Mouse (Mus musculus): ENCODE results near the gene Xrcc6.
"Not testable (repeated sequence)": the region's sequence is repeated elsewhere in the genome, so short reads cannot be mapped to it uniquely, and the experiment has no call there.

The Xrcc6 gene

DNA sequence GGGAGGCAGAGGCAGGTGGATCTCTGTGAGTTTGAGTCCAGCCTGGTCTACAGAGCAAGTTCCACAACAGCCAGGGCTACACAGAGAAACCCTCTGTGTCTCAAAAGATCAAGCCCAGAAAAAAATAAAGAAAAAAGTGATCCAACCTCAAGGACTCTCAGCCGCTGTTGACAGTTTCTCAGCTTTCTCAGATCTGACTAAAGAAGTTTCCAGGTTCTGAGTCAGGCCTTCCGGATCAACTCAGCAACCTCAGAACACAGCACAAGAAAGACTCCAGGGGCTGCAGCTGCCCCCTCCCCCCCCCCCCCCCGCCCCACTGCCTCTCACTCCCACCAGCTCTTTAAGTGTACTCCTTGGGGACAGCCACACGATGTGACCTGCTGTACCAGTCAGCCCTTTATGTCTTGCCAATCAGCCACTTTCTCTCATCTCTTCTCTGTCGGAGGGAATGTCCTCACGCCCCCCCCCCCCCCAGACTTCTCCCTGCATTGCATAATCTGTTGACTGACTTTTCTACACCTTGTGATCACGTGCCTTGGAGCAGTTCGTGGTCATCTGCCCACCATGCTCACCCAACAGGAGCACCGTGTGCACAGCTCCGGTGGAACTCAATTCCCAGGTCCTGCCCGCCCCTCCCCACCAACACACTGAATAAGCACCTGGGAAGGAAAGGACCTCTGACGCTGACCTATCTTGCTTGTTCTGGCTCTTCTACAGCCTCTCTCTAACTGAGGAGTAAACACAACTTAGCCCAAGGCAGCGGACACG, 21.4 kb upstream of the Xrcc6 start:
- DNase-seq = no peak

GRCm38 (mm10) chr15:81967821-81968220, 19.8 kb upstream of the Xrcc6 start:
- no peak for DNase-seq

- no peak for DNase-seq
These were observed 19.2 kb upstream of the Xrcc6 start for GRCm38 (mm10) chr15:81968447-81968846.

DNA sequence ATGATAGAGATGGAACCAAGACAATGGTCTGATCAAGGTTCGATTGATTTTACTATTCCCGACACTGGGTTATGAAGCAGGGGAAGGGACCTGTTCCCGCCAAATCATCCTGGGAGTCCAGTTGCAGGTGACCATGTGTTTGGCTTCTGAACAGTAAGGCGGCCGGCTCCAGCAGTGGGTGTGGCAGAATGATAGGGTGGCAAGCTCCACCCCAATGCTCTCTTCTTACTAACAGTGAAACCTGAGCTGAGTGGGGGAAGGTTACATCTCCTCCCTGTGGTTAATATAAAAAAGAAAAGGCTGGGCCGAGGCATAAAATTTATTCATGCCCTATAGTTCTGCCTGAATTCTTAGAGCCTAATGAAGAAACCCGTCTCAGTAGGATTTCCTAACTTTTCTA, 18.5 kb upstream of the Xrcc6 start:
- no peak for DNase-seq

- DNase-seq = not testable (repeated sequence)
These were observed 18.0 kb upstream of the Xrcc6 start for GRCm38 (mm10) chr15:81969635-81970034.

DNA sequence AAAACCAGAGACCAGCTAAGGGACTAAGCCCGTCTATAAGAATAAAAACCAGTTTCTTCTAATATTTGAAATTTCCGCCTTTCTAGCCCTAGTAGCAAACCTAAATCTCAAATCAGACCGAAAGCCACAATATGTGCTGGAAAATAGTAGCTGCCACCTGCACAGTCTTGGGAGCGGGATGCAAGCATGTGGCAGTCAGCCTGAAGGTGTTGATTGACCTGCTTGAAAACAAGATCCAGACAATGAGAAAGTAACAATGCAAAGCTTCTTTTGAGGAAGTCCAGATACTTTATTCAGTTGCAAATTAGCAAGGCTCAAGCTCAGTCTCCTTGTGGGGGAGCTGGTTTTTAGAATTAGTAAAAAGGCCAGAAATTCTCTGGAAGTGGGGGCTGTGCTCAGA, 17.1 kb upstream of the Xrcc6 start:
- not testable (repeated sequence) for DNase-seq

DNA sequence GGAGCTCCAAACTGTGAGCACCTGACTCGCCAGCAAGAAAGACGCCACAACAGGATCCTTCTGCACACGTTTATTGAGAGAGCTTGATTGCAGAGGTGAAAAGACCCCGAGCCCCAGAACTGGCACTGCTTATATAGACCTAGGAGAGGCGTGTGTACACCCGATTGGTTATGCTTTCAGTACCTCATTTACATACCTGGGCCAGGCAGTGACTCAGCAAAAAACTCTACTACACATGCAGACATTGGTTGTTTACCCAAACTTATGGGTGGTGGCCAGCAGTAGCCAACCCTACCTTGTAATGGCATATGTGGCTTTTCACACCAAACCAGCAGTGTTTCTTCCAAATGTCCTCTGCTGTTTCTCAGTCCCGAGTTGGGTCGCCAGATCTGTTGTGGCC, 12.5 kb upstream of the Xrcc6 start:
- DNase-seq = not testable (repeated sequence)

DNA sequence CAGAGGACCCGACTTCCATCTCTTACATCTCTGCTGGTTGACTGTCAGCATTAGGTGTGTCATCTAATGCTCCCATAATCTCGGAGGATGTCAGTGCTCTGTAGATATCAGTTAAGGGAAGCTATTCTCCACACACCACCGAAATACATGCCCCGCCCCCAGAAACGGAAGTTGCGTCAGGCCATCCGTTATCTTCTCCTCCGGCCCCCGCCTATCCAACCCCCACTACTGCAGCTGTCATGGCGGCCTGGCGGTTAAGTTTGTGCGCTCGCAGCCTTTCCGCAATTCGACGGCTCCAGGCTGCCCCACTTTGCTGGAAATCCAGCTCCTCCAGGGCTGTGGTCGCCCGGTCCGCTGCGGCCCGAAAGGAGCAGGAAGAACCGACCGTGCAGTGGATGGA, 7.3 kb upstream of the Xrcc6 start, which contains the start of gene 1700029P11Rik:
1700029P11Rik (plus strand) TSS at position 220 of the 400 bp plus-strand sequence.
- no peak for DNase-seq

DNA sequence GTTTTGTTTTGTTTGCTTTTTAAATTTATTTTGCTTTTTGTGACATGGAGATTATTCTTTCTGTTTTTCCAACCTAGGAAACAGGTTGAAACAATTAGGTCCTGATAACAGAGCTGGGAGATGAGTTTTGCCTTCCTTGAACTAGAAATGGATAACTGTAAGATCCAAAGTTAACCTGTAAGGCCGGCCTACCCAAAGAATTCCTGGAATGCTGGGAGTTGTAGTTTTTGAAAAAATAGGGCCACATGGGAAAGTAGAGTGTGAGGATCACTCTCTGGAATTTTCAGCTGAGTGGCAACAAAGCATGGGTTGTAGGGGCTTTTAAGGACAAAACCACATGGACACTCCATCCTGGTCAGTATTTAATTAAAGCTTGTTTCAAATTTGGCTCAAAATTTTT, 5.5 kb upstream of the Xrcc6 start:
- DNase-seq = no peak

- no peak for DNase-seq
These were observed 2.1 kb upstream of the Xrcc6 start for GRCm38 (mm10) chr15:81985267-81986161.

DNA sequence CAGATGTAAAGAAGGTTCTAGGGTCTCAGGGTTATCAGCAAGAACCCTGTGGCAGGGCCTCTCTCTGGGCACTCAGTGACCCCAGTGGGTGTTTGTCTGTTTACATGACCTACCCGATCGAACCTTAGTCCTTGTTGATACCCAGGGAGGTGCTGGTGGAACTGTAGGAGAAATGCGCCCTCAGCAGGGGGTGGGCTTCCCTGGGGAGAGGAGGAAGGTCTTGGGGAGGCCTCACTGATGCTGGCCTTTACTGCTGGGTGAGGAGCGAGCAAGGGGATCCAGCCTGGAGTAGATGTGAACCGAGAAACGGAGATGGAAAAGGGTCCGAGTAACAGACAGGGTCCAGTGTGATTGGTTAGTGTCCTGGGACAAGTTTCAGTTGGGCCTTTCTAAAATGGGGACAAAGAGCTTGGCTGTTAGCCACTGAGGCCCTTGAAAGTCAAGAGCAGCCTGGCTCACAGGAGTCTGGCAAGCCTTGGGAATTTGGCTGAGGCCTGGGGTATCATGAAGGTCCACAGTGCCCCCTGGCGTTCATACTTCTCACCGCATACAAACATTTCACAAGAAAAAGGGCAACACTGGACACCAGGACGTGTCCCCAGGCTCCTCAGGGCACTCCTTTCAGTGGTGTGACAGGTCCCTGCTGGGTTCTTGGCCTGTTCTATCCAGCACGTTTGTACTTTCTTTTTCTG, 1.9 kb downstream of the Xrcc6 start:
- peak; percentile 86 to 92 for DNase-seq

- no peak for DNase-seq
These were observed 2.9 kb downstream of the Xrcc6 start for GRCm38 (mm10) chr15:81990549-81990948.

- no peak for DNase-seq
These were observed 6.4 kb downstream of the Xrcc6 start for GRCm38 (mm10) chr15:81993992-81994391.

- no peak for DNase-seq
These were observed 16.6 kb downstream of the Xrcc6 start for GRCm38 (mm10) chr15:82004257-82004656.

- no peak for DNase-seq
These were observed 24.3 kb downstream of the Xrcc6 start for GRCm38 (mm10) chr15:82011947-82012346.

DNA sequence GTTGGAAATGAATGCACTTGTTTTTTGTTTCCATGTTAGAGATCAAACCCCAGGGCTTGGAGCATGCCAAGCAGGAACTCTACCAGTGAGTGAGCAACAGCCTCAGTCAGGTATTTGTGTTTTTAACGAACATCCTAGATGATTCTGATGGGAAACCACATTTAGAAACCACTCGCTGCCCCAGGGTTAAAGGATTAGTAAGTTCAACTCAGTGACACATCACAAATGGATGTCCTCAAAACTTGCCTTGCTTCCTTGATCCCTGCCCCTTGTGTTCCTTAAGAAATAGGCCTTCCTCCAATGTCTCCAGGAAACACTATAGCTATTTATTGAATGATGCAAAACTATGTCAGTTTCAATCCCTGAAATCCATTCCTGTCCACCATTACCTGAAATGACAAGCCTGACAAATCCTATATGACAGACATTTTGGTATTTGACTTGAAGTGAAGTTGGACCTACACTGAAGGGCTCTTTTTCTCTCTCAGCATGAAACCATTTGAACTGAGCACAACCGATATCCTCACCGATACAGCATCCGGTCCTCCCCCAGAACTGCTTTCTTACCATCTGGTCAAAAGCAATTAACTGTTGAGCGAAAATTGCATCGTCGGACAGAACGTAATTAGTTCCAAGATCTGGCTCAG, 27.2 kb downstream of the Xrcc6 start:
- no peak for DNase-seq

GRCm38 (mm10) chr15:82015392-82016100, 27.9 kb downstream of the Xrcc6 start:
- DNase-seq = peak; percentile 54 to 56

DNA sequence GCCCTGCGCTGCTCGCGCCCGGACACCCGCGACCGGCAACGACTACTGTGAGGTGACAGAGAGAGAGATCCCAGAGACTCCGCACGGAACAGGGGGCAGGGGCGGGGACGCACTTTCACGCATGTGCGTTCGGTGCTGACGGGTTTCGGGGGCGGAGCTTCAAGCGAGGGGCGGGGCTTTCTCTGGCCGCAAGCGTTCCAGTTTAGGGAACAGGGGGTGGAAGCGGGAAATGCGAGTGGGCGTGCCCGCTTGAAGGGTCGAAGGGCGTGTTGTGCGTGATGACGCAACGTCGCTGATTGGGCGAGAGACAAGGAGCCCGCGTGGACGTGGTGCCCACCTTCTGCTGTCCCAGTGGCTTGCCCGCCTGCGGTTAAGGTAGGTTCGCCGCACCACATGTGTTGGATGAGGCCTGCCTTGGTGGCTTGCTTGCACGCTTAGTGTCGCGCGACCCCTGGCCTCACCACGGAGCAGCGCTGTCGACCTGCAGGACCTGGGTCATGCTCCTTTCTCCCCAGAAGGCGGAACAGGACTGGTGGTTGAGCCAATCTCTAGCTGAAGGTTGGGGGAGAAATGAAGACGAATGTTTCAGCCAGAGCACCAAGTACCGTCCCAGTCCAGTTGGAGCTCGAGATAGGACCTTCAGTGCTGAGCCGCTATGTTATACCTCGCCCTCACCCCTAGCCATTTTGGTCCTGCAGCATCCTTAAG, 28.6 kb downstream of the Xrcc6 start:
- DNase-seq = peak; percentile 100

GRCm38 (mm10) chr15:82016830-82017229, 29.2 kb downstream of the Xrcc6 start:
- DNase-seq = no peak

DNA sequence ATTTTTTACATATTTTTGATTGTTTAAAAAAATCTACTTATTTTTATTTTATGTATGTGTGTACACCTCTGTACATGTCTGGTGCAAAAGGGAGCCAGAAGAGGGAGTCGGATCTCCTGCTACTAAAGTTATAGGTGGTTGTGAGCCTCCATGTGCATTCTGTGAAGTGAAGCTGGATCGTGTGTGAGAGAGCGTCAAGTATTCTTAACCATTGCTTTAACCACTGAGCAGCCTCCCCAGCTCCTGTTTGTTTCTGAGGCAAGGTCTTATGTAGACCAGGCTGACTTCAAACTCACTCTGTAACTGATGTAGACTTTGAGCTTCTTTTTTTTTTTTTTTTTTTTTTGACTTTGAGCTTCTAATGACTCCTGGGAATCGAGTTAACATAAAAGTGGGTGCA, 29.8 kb downstream of the Xrcc6 start:
- DNase-seq = no peak

DNA sequence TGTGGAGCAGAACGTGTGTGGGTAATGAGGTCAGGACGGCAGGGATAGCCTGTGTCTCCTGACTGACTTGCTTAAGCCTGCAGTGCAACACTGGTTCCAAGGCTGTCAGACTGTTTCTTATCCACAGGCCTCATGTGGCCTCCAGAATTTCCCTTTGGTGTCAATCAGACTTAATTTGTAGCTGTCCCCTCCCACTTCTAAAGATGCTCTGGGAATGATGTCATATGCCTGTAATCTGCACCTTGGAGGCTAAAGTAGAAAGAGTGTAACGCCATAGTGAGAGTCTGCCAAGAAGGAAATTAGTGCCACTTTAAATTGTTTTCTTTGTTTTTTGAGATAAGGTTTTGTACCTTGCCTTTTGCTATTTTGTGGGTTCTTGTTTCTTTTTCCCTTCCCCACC, 31.7 kb downstream of the Xrcc6 start:
- no peak for DNase-seq

Data from cerebellum, adult 18-20 months (tissue).